18 mouse cellular contexts compared by ENCODE assay signal in the genomic region with DNA sequence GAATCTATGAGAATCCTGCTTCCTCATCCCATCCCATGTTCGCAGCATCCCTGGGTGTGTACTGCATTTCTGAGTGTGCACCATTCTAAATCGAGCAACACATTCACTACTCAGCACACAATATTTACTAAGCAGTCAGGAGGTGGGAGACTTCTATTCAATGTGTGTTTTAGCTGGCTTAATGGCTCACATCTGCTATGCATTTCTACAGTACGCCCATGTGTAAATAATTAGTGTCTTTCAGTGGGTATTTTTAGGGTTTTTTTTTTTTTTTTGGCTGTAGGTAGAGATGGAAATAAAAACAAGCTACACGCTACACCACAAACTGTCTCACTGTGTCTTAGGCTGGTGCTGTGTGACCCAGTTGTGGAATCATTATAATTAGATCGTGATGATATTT.
DNase-seq lines count a peak whose midpoint lies in the region; ATAC-seq lines count a peak whose summit lies in the region.
"Had no signal": no experiment of that assay in that cellular context is flagged by ENCODE, and none has a peak within 500 bp of the region (broad histone marks: within the 10 kb centered on the region; RNA-seq: fewer than 3 reads in every experiment).

No protein-coding gene starts in this region.

- H3K9me3 ChIP-seq in forebrain, embryonic 13.5 days (replicated peaks), result no peaks in the 10 kb centered on the region
- H3K9me3 ChIP-seq in forebrain, embryonic 11.5 days (ENCODE audit: control insufficient read depth, low read length), result no peaks in the 10 kb centered on the region
- H3K9me3 ChIP-seq in limb, embryonic 10.5 days (replicated peaks), result no peaks in the 10 kb centered on the region
- H3K9me3 ChIP-seq: hindbrain, embryonic 12.5 days; liver, embryonic 13.5 days; midbrain, embryonic 12.5 days; neural tube, embryonic 13.5 days had no signal

- no peak overlapping the region for H3K27ac ChIP-seq in forebrain, embryonic 13.5 days
- no peak overlapping the region for H3K27ac ChIP-seq in forebrain, embryonic 11.5 days (ENCODE audit: low read depth, low read length)
- H3K27ac ChIP-seq in limb, embryonic 10.5 days, result 0 out of 2 replicates have a peak overlapping the region, but pooled peaks have one; percentile 53
- H3K27ac ChIP-seq: hindbrain, embryonic 12.5 days; liver, embryonic 13.5 days; midbrain, embryonic 12.5 days; neural tube, embryonic 13.5 days had no signal

- peaks cover 5% of the 10 kb centered on the region; the same call in 1 of the 2 replicates for H3K4me1 ChIP-seq in forebrain, embryonic 13.5 days
- H3K4me1 ChIP-seq in forebrain, embryonic 11.5 days (replicated peaks; ENCODE audit: control insufficient read depth, insufficient read depth, low read length), result no peaks in the 10 kb centered on the region
- H3K4me1 ChIP-seq in limb, embryonic 10.5 days, result peaks cover 20% of the 10 kb centered on the region
- H3K4me1 ChIP-seq: hindbrain, embryonic 12.5 days; liver, embryonic 13.5 days; midbrain, embryonic 12.5 days; neural tube, embryonic 13.5 days had no signal

- H3K4me3 ChIP-seq in forebrain, embryonic 13.5 days, result no peak overlapping the region
- H3K4me3 ChIP-seq in forebrain, embryonic 11.5 days (ENCODE audit: low read depth, low read length), result no peak overlapping the region
- no peak overlapping the region for H3K4me3 ChIP-seq in limb, embryonic 10.5 days
- H3K4me3 ChIP-seq: erythroblast, embryonic 14.5 days; hindbrain, embryonic 12.5 days; liver, embryonic 13.5 days; midbrain, embryonic 12.5 days; neural tube, embryonic 13.5 days had no signal

- H3K4me2 ChIP-seq in forebrain, embryonic 13.5 days, result no peak overlapping the region
- no peak overlapping the region for H3K4me2 ChIP-seq in forebrain, embryonic 11.5 days (ENCODE audit: low read depth, low read length, severe bottlenecking)
- H3K4me2 ChIP-seq: hindbrain, embryonic 12.5 days; liver, embryonic 13.5 days; midbrain, embryonic 12.5 days; neural tube, embryonic 13.5 days had no signal

- H3K27me3 ChIP-seq in forebrain, embryonic 13.5 days, result no peaks in the 10 kb centered on the region
- no peaks in the 10 kb centered on the region for H3K27me3 ChIP-seq in forebrain, embryonic 11.5 days (ENCODE audit: control insufficient read depth, insufficient read depth, low read length)
- H3K27me3 ChIP-seq in limb, embryonic 10.5 days (ENCODE audit: low read depth, poor library complexity, severe bottlenecking), result no peaks in the 10 kb centered on the region
- H3K27me3 ChIP-seq: hindbrain, embryonic 12.5 days; liver, embryonic 13.5 days; midbrain, embryonic 12.5 days; neural tube, embryonic 13.5 days had no signal

- no peak for DNase-seq in forebrain, embryonic 11.5 days (ENCODE audit: low spot score)
- DNase-seq in Muller cell, postnatal 12 days (ENCODE audit: inconsistent ontology term), result peak; percentile 58
- DNase-seq in embryo, embryonic 11 days, result peak; percentile 41
- no peak for DNase-seq in limb, embryonic 10.5 days (ENCODE audit: low spot score)
- no peak for DNase-seq in cerebellum, postnatal 10 days
- no peak for DNase-seq in retina, postnatal 1 day
- no peak for DNase-seq in yolk sac, embryonic 10.5 days (ENCODE audit: low spot score)
- DNase-seq: cerebellum, adult 8-10 months; kidney, adult 8-10 months; kidney, postnatal 14 days; liver, embryonic 13.5 days; right cerebral cortex, postnatal 14 days had no signal

- no peak overlapping the region for H3K9ac ChIP-seq in forebrain, embryonic 13.5 days
- H3K9ac ChIP-seq in forebrain, embryonic 11.5 days (ENCODE audit: low read length), result no peak overlapping the region
- H3K9ac ChIP-seq: hindbrain, embryonic 12.5 days; liver, embryonic 13.5 days; midbrain, embryonic 12.5 days; neural tube, embryonic 13.5 days had no signal

- H3K36me3 ChIP-seq in forebrain, embryonic 13.5 days (ENCODE audit: poor library complexity, severe bottlenecking), result no peaks in the 10 kb centered on the region
- H3K36me3 ChIP-seq in forebrain, embryonic 11.5 days (ENCODE audit: control insufficient read depth, insufficient read depth, low read length), result no peaks in the 10 kb centered on the region
- H3K36me3 ChIP-seq in limb, embryonic 10.5 days, result no peaks in the 10 kb centered on the region
- H3K36me3 ChIP-seq: G1E; hindbrain, embryonic 12.5 days; liver, embryonic 13.5 days; midbrain, embryonic 12.5 days; neural tube, embryonic 13.5 days had no signal

- ATAC-seq in forebrain, embryonic 13.5 days, result peak; percentile 59; the same call in 1 of the 2 replicates
- no peak for ATAC-seq in forebrain, embryonic 11.5 days (replicated peaks; ENCODE audit: low FRiP score)

- WGBS in forebrain, embryonic 13.5 days, result 52% methylated on average over 5 of the region's 5 CpGs
- WGBS in forebrain, embryonic 11.5 days, result 76% methylated on average over 5 of the region's 5 CpGs
- 55% methylated on average over 5 of the region's 5 CpGs for WGBS in limb, embryonic 10.5 days

Comparison
In these comparisons a context has a peak if more than half of its experiments do, and no peak if none do; other contexts are left out.
1. DNase-seq: peak in Muller cell, postnatal 12 days (single experiment) and embryo, embryonic 11 days (single experiment); none in forebrain, embryonic 11.5 days (single experiment), limb, embryonic 10.5 days (single experiment), cerebellum, postnatal 10 days (0 of 2), retina, postnatal 1 day (single experiment) and yolk sac, embryonic 10.5 days (single experiment).